Mouse (Mus musculus) hindbrain, embryonic 14.5 days (tissue): ENCODE data around the gene Cldn3. TPM values are rescaled to one million over a fixed set of nuclear protein-coding genes. Genes with fewer than 3 reads are reported as not detected.
A peak's percentile ranks its signal among the peaks of the same experiment; 100 is the strongest.

Experiments used
- ATAC-seq: fragments of 200-750 bp; cut with Nextera tagmentation; 2 replicates; pipeline ENCODE4 v1.8.0; 2017; ENCODE audit warnings: moderate number of reproducible peaks, mild to moderate bottlenecking, moderate TSS enrichment, moderate library complexity; ENCODE audit not compliant: low FRiP score
- DNase-seq: peaks from one replicate; pipeline ENCODE4 v3.0.0-alpha.2; 2015; ENCODE audit warnings: low spot score
- H3K27ac ChIP-seq: fragments of 300-500 bp; sonication (generic); 2 replicates; pipeline ENCODE4 v1.5.1; 2014; ENCODE audit warnings: mild to moderate bottlenecking, moderate library complexity
- H3K27me3 ChIP-seq: fragments of 300-500 bp; sonication (generic); 2 replicates; pipeline ENCODE4 v1.6.1; 2014; ENCODE audit warnings: mild to moderate bottlenecking, low read length, mixed read lengths; ENCODE audit not compliant: control insufficient read depth, insufficient read depth
- H3K36me3 ChIP-seq: fragments of 300-500 bp; sonication (generic); replicated peaks from 2 replicates; pipeline ENCODE4 v1.6.1; 2014; ENCODE audit not compliant: control insufficient read depth, insufficient read depth
- H3K4me1 ChIP-seq: fragments of 300-500 bp; sonication (generic); replicated peaks from 2 replicates; pipeline ENCODE4 v1.6.1; 2014; ENCODE audit warnings: antibody characterized with exemption, low read length, mixed read lengths; ENCODE audit not compliant: control insufficient read depth, insufficient read depth
- H3K4me2 ChIP-seq: fragments of 300-500 bp; sonication (generic); replicated peaks from 2 replicates; pipeline ENCODE4 v1.6.1; 2014; ENCODE audit warnings: mild to moderate bottlenecking, moderate library complexity
- H3K4me3 ChIP-seq: fragments of 300-500 bp; sonication (generic); replicated peaks from 2 replicates; pipeline ENCODE4 v1.5.1; 2014; ENCODE audit warnings: mild to moderate bottlenecking, low read length
- H3K9ac ChIP-seq: fragments of 300-500 bp; sonication (generic); 2 replicates; pipeline ENCODE4 v1.6.1; 2014
- H3K9me3 ChIP-seq: fragments of 300-500 bp; sonication (generic); 2 replicates; pipeline ENCODE4 v1.6.1; 2016; ENCODE audit warnings: low read length; ENCODE audit not compliant: control insufficient read depth
- WGBS: fragments of 180-500 bp; shearing (Covaris S2); extraction: QIAGEN DNeasy Blood & Tissue Kit; methylation state at CpG from one replicate; pipeline ENCODE4 v1.1.7; 2014; 5-methylcytosine and 5-hydroxymethylcytosine counted together
- polyA plus RNA-seq: library from polyadenylated mRNA; unstranded; fragments of >200 nt; fragmentation: Nextera tagmentation; extraction: Ambion mirVana; gene quantifications from 2 replicates; pipeline ENCODE4 v1.2.1, GENCODE M21; 2014

The Cldn3 gene
- polyA plus RNA-seq, 1 experiment from 2014 or later: 2.6 TPM

- peak within 1 kb of the TSS; percentile 71 for H3K4me3 ChIP-seq
- no peaks in the 10 kb centered on the region for H3K27me3 ChIP-seq
- H3K4me1 ChIP-seq: peaks cover 16% of the 10 kb centered on the region
- ATAC-seq (peak; percentile 89), DNase-seq (peak; percentile 86)
- peak within 1 kb of the TSS; percentile 89 for H3K4me2 ChIP-seq
- H3K27ac ChIP-seq: 0 out of 2 replicates have a peak within 1 kb of the TSS, but pooled peaks have one; percentile 1
- H3K36me3 ChIP-seq: no peaks in the 10 kb centered on the region; the same call in 1 of the 2 replicates
- H3K9me3 ChIP-seq: no peaks in the 10 kb centered on the region
- WGBS: under 1% methylated on average over 58 of the region's 61 CpGs
- peak within 1 kb of the TSS; percentile 77 for H3K9ac ChIP-seq
Observed at GRCm38 (mm10) chr5:135023344-135024173, 37.5 kb downstream of the Cldn3 start, which contains the start of gene Stx1a. Gene Stx1a (plus strand): TSS chr5:135023482.

- H3K4me2 ChIP-seq: peak overlapping the region; percentile 89
Observed at GRCm38 (mm10) chr5:135024665-135025224, 38.7 kb downstream of the Cldn3 start.

GRCm38 (mm10) chr5:135025899-135026298 lies 39.9 kb downstream of the Cldn3 start:
- Histone ChIP-seq H3K27me3 (no peaks in the 10 kb centered on the region), H3K9me3 (no peaks in the 10 kb centered on the region), H3K4me1 (peaks cover 21% of the 10 kb centered on the region), H3K9ac (no peak overlapping the region), H3K36me3 (no peaks in the 10 kb centered on the region; the same call in 1 of the 2 replicates), H3K4me2 (peak overlapping the region; percentile 27; the same call in 1 of the 2 replicates), H3K27ac (no peak overlapping the region), H3K4me3 (no peak overlapping the region)
- DNase-seq (no peak), ATAC-seq (no peak)
- WGBS: 19% methylated on average over 7 of the region's 7 CpGs

More at GRCm38 (mm10) chr5:135024665-135025224, 38.7 kb downstream of the Cldn3 start:
- DNase-seq (no peak), ATAC-seq (no peak)
- peaks cover 21% of the 10 kb centered on the region for H3K4me1 ChIP-seq
- no peaks in the 10 kb centered on the region; the same call in 1 of the 2 replicates for H3K36me3 ChIP-seq
- WGBS: 74% methylated on average over 11 of the region's 11 CpGs
- 0 out of 2 replicates have a peak overlapping the region, but pooled peaks have one; percentile 77 for H3K9ac ChIP-seq
- H3K27ac ChIP-seq: no peak overlapping the region
- no peaks in the 10 kb centered on the region for H3K27me3 ChIP-seq
- H3K4me3 ChIP-seq: peak overlapping the region; percentile 71
- H3K9me3 ChIP-seq: no peaks in the 10 kb centered on the region

- Histone ChIP-seq H3K4me1 (peaks cover 16% of the 10 kb centered on the region), H3K27ac (no peak overlapping the region), H3K9me3 (no peaks in the 10 kb centered on the region), H3K4me2 (no peak overlapping the region), H3K4me3 (no peak overlapping the region), H3K36me3 (no peaks in the 10 kb centered on the region; the same call in 1 of the 2 replicates), H3K9ac (no peak overlapping the region), H3K27me3 (no peaks in the 10 kb centered on the region)
- DNase-seq (no peak), ATAC-seq (no peak)
- 53% methylated on average over 18 of the region's 18 CpGs for WGBS
Observed at GRCm38 (mm10) chr5:135029007-135029854, 43.2 kb downstream of the Cldn3 start.

- no peak overlapping the region for H3K4me3 ChIP-seq
- no peaks in the 10 kb centered on the region for H3K27me3 ChIP-seq
- H3K36me3 ChIP-seq: no peaks in the 10 kb centered on the region
- H3K4me2 ChIP-seq: no peak overlapping the region
- H3K9ac ChIP-seq: no peak overlapping the region
- 91% methylated on average over 5 of the region's 5 CpGs for WGBS
- H3K4me1 ChIP-seq: 0 out of 2 replicates have a peak, but pooled peaks cover 7% of the 10 kb centered on the region
- H3K27ac ChIP-seq: no peak overlapping the region
- H3K9me3 ChIP-seq: no peaks in the 10 kb centered on the region
- ATAC-seq (no peak), DNase-seq (no peak)
Observed at GRCm38 (mm10) chr5:135032581-135032980, 46.6 kb downstream of the Cldn3 start.

GRCm38 (mm10) chr5:135034593-135034992 lies 48.6 kb downstream of the Cldn3 start:
- ATAC-seq: no peak
- no peaks in the 10 kb centered on the region for H3K4me1 ChIP-seq
- no peak overlapping the region for H3K4me2 ChIP-seq
- no peak for DNase-seq
- H3K27me3 ChIP-seq: no peaks in the 10 kb centered on the region
- peaks cover 12% of the 10 kb centered on the region; the same call in 1 of the 2 replicates for H3K36me3 ChIP-seq
- H3K9me3 ChIP-seq: no peaks in the 10 kb centered on the region
- H3K4me3 ChIP-seq: no peak overlapping the region
- H3K27ac ChIP-seq: no peak overlapping the region
- no peak overlapping the region for H3K9ac ChIP-seq
- 96% methylated on average over 2 of the region's 2 CpGs for WGBS

GRCm38 (mm10) chr5:135035608-135036359 lies 49.8 kb downstream of the Cldn3 start:
- Histone ChIP-seq H3K4me3 (no peak overlapping the region), H3K4me2 (no peak overlapping the region), H3K27me3 (no peaks in the 10 kb centered on the region), H3K36me3 (peaks cover 16% of the 10 kb centered on the region), H3K9me3 (no peaks in the 10 kb centered on the region), H3K27ac (no peak overlapping the region), H3K4me1 (no peaks in the 10 kb centered on the region), H3K9ac (no peak overlapping the region)
- DNase-seq: no peak
- ATAC-seq: no peak
- WGBS: 64% methylated on average over 18 of the region's 18 CpGs
